Mouse (Mus musculus) kidney, adult 2 months (tissue): ENCODE results near the gene Lamtor5. TPM values are rescaled to one million over a fixed set of nuclear protein-coding genes. Genes with fewer than 3 reads are reported as not detected.

Experiments
- DNase-seq: peaks from one replicate; pipeline ENCODE4 v3.0.0; 2021
- H3K27ac ChIP-seq: fragments of 200-500 bp; 2 replicates; pipeline ENCODE4 v1.5.1; 2012; ENCODE audit warnings: low read depth, low read length, control low read depth, inconsistent platforms; ENCODE audit not compliant: insufficient read depth
- H3K27me3 ChIP-seq: fragments of 200-500 bp; replicated peaks from 2 replicates; pipeline ENCODE4 v1.6.1; 2012; ENCODE audit warnings: mild to moderate bottlenecking, moderate library complexity, low read length, inconsistent platforms; ENCODE audit not compliant: control insufficient read depth, insufficient read depth
- H3K36me3 ChIP-seq: fragments of 200-500 bp; 2 replicates; pipeline ENCODE4 v1.6.1; 2012; ENCODE audit warnings: mild to moderate bottlenecking, moderate library complexity, low read length, inconsistent platforms; ENCODE audit not compliant: control insufficient read depth, insufficient read depth
- H3K4me1 ChIP-seq: fragments of 200-500 bp; 2 replicates; pipeline ENCODE4 v1.6.1; 2011; ENCODE audit warnings: low read length; ENCODE audit not compliant: control insufficient read depth, insufficient read depth
- H3K4me3 ChIP-seq: fragments of 200-500 bp; 2 replicates; pipeline ENCODE4 v1.5.1; 2011; ENCODE audit warnings: mild to moderate bottlenecking, low read depth, low read length, control low read depth; ENCODE audit not compliant: insufficient read depth
- CTCF ChIP-seq: fragments of 200-500 bp; conservative IDR thresholded peaks from 2 replicates; pipeline ENCODE4 v1.5.1; 2011; ENCODE audit warnings: low read depth, mild to moderate bottlenecking, control low read depth, low read length, moderate library complexity, mixed read lengths; ENCODE audit not compliant: insufficient read depth, insufficient read length
- POLR2A ChIP-seq: fragments of 200-500 bp; IDR thresholded peaks from one replicate; pipeline ENCODE4 v1.6.1; 2011; ENCODE audit warnings: low read depth, low read length, control low read depth
- WGBS: fragments of 180-500 bp; shearing (Covaris S2); methylation state at CpG from one replicate; pipeline ENCODE4 v1.1.7; 2018; 5-methylcytosine and 5-hydroxymethylcytosine counted together
- polyA plus RNA-seq: library from polyadenylated mRNA; depleted of rRNA; stranded (reverse); fragments of >200 nt; gene quantifications from 2 replicates; pipeline ENCODE4 v1.2.3, GENCODE M21; 2012

The Lamtor5 gene
- polyA plus RNA-seq, 1 experiment: 280 TPM

GRCm38 (mm10) chr3:107266814-107267345, 11.8 kb upstream of the Lamtor5 start:
- TF ChIP-seq POLR2A (no peak), CTCF (no peak)
- Histone ChIP-seq H3K4me1 (0 out of 2 replicates have a peak, but pooled peaks cover under 1% of the 10 kb centered on the region), H3K27me3 (no peaks in the 10 kb centered on the region), H3K36me3 (no peaks in the 10 kb centered on the region), H3K27ac (no peak overlapping the region), H3K4me3 (no peak overlapping the region)
- 75% methylated on average over 2 of the region's 2 CpGs for WGBS
- no peak for DNase-seq

GRCm38 (mm10) chr3:107272433-107272832, 6.2 kb upstream of the Lamtor5 start:
- Histone ChIP-seq H3K27me3 (no peaks in the 10 kb centered on the region), H3K36me3 (no peaks in the 10 kb centered on the region), H3K4me3 (no peak overlapping the region), H3K4me1 (no peaks in the 10 kb centered on the region), H3K27ac (no peak overlapping the region)
- WGBS: 93% methylated on average over 3 of the region's 3 CpGs
- DNase-seq: no peak
- no peak for TF ChIP-seq CTCF

GRCm38 (mm10) chr3:107273820-107274219, 4.8 kb upstream of the Lamtor5 start:
- peak; percentile 82 for DNase-seq
- Histone ChIP-seq H3K27me3 (no peaks in the 10 kb centered on the region), H3K4me1 (peaks cover 6% of the 10 kb centered on the region; the same call in 1 of the 2 replicates), H3K36me3 (no peaks in the 10 kb centered on the region), H3K4me3 (no peak overlapping the region), H3K27ac (no peak overlapping the region)
- peak; percentile 91 for TF ChIP-seq CTCF
- TF ChIP-seq POLR2A: no peak
- 8% methylated on average over 3 of the region's 3 CpGs for WGBS

GRCm38 (mm10) chr3:107275351-107275750, 3.3 kb upstream of the Lamtor5 start:
- H3K36me3 ChIP-seq: no peaks in the 10 kb centered on the region
- no peak overlapping the region for H3K4me3 ChIP-seq
- no peak for DNase-seq
- no peak for TF ChIP-seq CTCF
- no peak for TF ChIP-seq POLR2A
- no peak overlapping the region for H3K27ac ChIP-seq
- WGBS: 76% methylated on average over 5 of the region's 5 CpGs
- H3K4me1 ChIP-seq: peaks cover 6% of the 10 kb centered on the region; the same call in 1 of the 2 replicates
- no peaks in the 10 kb centered on the region for H3K27me3 ChIP-seq

GRCm38 (mm10) chr3:107275996-107276395, 2.7 kb upstream of the Lamtor5 start:
- H3K27ac ChIP-seq: no peak overlapping the region
- no peak for TF ChIP-seq POLR2A
- no peak for TF ChIP-seq CTCF
- peaks cover 6% of the 10 kb centered on the region; the same call in 1 of the 2 replicates for H3K4me1 ChIP-seq
- H3K27me3 ChIP-seq: no peaks in the 10 kb centered on the region
- H3K36me3 ChIP-seq: no peaks in the 10 kb centered on the region
- peak; percentile 56 for DNase-seq
- WGBS: 56% methylated on average over 4 of the region's 4 CpGs
- H3K4me3 ChIP-seq: no peak overlapping the region

GRCm38 (mm10) chr3:107276626-107277025, 2.0 kb upstream of the Lamtor5 start:
- Histone ChIP-seq H3K4me1 (peaks cover 6% of the 10 kb centered on the region), H3K4me3 (no peak overlapping the region), H3K27me3 (no peaks in the 10 kb centered on the region), H3K27ac (no peak overlapping the region), H3K36me3 (no peaks in the 10 kb centered on the region)
- DNase-seq: no peak
- WGBS: 86% methylated on average over 3 of the region's 3 CpGs
- TF ChIP-seq CTCF: no peak
- no peak for TF ChIP-seq POLR2A

GRCm38 (mm10) chr3:107286123-107286522, 7.5 kb downstream of the Lamtor5 start:
- no peak for TF ChIP-seq CTCF
- no peak for TF ChIP-seq POLR2A
- Histone ChIP-seq H3K4me3 (no peak overlapping the region), H3K27ac (no peak overlapping the region), H3K27me3 (no peaks in the 10 kb centered on the region), H3K36me3 (peaks cover 8% of the 10 kb centered on the region), H3K4me1 (peaks cover 2% of the 10 kb centered on the region; the same call in 1 of the 2 replicates)
- WGBS: 76% methylated on average over 2 of the region's 2 CpGs
- DNase-seq: no peak

GRCm38 (mm10) chr3:107287346-107287745, 8.7 kb downstream of the Lamtor5 start:
- no peaks in the 10 kb centered on the region for H3K27me3 ChIP-seq
- peaks cover 5% of the 10 kb centered on the region; the same call in 1 of the 2 replicates for H3K36me3 ChIP-seq
- H3K4me3 ChIP-seq: no peak overlapping the region

More at GRCm38 (mm10) chr3:107287346-107287745, 8.7 kb downstream of the Lamtor5 start:
- DNase-seq: no peak
- Histone ChIP-seq H3K27ac (no peak overlapping the region), H3K4me1 (peaks cover 4% of the 10 kb centered on the region; the same call in 1 of the 2 replicates)
- TF ChIP-seq POLR2A: no peak
- no peak for TF ChIP-seq CTCF
